Mouse (Mus musculus) cerebellum, adult 2 months (tissue): ENCODE measurements around the gene Amer1.

ENCODE experiments used
- CTCF ChIP-seq: fragments of 200-500 bp; IDR thresholded peaks from 2 replicates; pipeline ENCODE4 v1.5.1; 2011; ENCODE audit warnings: low read depth, mild to moderate bottlenecking, control low read depth, low read length, moderate library complexity, borderline replicate concordance; ENCODE audit not compliant: insufficient read depth
- POLR2A ChIP-seq: fragments of 200-500 bp; IDR thresholded peaks from 2 replicates; pipeline ENCODE4 v1.6.1; 2011; ENCODE audit warnings: low read length, control low read depth, borderline replicate concordance; ENCODE audit not compliant: insufficient read depth

DNA sequence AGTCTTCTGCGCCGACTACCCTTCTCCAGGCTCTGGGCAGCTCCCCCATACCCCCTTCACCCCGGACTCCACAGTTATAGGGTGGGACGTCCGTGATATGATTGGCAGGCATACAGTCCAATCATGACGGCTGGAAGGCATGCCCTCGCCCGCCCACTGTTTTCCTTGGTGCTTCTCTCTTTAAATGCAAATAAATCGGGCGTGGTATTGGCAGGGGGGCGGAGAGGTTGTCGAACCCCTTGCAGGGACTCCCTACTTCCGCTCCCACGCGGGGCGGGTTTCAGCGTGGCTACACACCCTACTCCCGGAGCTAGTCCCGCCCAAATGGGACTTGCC is at the start of gene Amer1:
- TF ChIP-seq CTCF (no peak), POLR2A (peak; percentile 36; the same call in 1 of the 2 replicates)
